Mouse (Mus musculus) MEL-GATA-1-ER (cell line): Measurements from ENCODE around the gene Skap2.

Experiments used
- DNase-seq: peaks from one replicate; pipeline ENCODE4 v3.0.0-alpha.2; 2012; ENCODE audit warnings: low read depth; ENCODE audit errors: extremely low read depth

Gene Skap2

GRCm38 (mm10) chr6:52005616-52005962, 6.8 kb downstream of the Skap2 start:
- no peak for DNase-seq

- no peak for DNase-seq
Observed at GRCm38 (mm10) chr6:52004995-52005394, 7.4 kb downstream of the Skap2 start.

- no peak for DNase-seq
Observed at GRCm38 (mm10) chr6:52002676-52003075, 9.7 kb downstream of the Skap2 start.

- no peak for DNase-seq
Observed at GRCm38 (mm10) chr6:51999157-51999478, 13.2 kb downstream of the Skap2 start.

- no peak for DNase-seq
Observed at GRCm38 (mm10) chr6:51998409-51999156, 13.8 kb downstream of the Skap2 start.

GRCm38 (mm10) chr6:51987999-51988398, 24.4 kb downstream of the Skap2 start:
- DNase-seq, result no peak

GRCm38 (mm10) chr6:51977638-51978037, 34.7 kb downstream of the Skap2 start:
- no peak for DNase-seq

GRCm38 (mm10) chr6:51975751-51976150, 36.6 kb downstream of the Skap2 start:
- no peak for DNase-seq

- DNase-seq, result no peak
Observed at GRCm38 (mm10) chr6:51958992-51959391, 53.4 kb downstream of the Skap2 start.

GRCm38 (mm10) chr6:51956048-51956792, 56.1 kb downstream of the Skap2 start:
- DNase-seq, result no peak

GRCm38 (mm10) chr6:51947661-51948060, 64.7 kb downstream of the Skap2 start:
- no peak for DNase-seq

GRCm38 (mm10) chr6:51944916-51945315, 67.4 kb downstream of the Skap2 start:
- no peak for DNase-seq

GRCm38 (mm10) chr6:51933998-51934397, 78.4 kb downstream of the Skap2 start:
- DNase-seq, result no peak

- no peak for DNase-seq
Observed at GRCm38 (mm10) chr6:51933034-51933611, 79.2 kb downstream of the Skap2 start.

GRCm38 (mm10) chr6:51927101-51927500, 85.2 kb downstream of the Skap2 start:
- no peak for DNase-seq

GRCm38 (mm10) chr6:51921831-51922230, 90.5 kb downstream of the Skap2 start:
- no peak for DNase-seq

- DNase-seq, result no peak
Observed at GRCm38 (mm10) chr6:51908495-51908894, 103.9 kb downstream of the Skap2 start.

- DNase-seq, result no peak
Observed at GRCm38 (mm10) chr6:51905659-51906058, 106.7 kb downstream of the Skap2 start.

GRCm38 (mm10) chr6:51901544-51901943, 110.8 kb downstream of the Skap2 start:
- DNase-seq, result peak; percentile 65

GRCm38 (mm10) chr6:51898318-51898994, 113.9 kb downstream of the Skap2 start:
- no peak for DNase-seq

GRCm38 (mm10) chr6:51895753-51896152, 116.6 kb downstream of the Skap2 start:
- DNase-seq, result no peak

- no peak for DNase-seq
Observed at GRCm38 (mm10) chr6:51894717-51895116, 117.6 kb downstream of the Skap2 start.
